Mouse (Mus musculus) small intestine, adult 2 months (tissue): ENCODE measurements around the gene Enc1.

ENCODE experiments used
- CTCF ChIP-seq: fragments of 200-500 bp; IDR thresholded peaks from 2 replicates; pipeline ENCODE4 v1.5.1; 2012; ENCODE audit warnings: low read depth, mild to moderate bottlenecking, control low read depth, inconsistent platforms, low read length, moderate library complexity, mixed read lengths; ENCODE audit not compliant: insufficient replicate concordance, insufficient read length; ENCODE audit errors: extremely low read depth
- POLR2A ChIP-seq: fragments of 200-500 bp; IDR thresholded peaks from 2 replicates; pipeline ENCODE4 v1.6.1; 2012; ENCODE audit warnings: low read depth, mild to moderate bottlenecking, control low read depth, inconsistent platforms, low read length, moderate library complexity

- TF ChIP-seq POLR2A (no peak), CTCF (no peak)
Measured at GRCm38 (mm10) chr13:97205052-97205701, 35.7 kb upstream of the Enc1 start.
